Mouse (Mus musculus) small intestine, adult 2 months (tissue): ENCODE measurements around the gene Pigc.

Source experiments
- CTCF ChIP-seq: fragments of 200-500 bp; IDR thresholded peaks from 2 replicates; pipeline ENCODE4 v1.5.1; 2012; ENCODE audit warnings: low read depth, mild to moderate bottlenecking, control low read depth, inconsistent platforms, low read length, moderate library complexity, mixed read lengths; ENCODE audit not compliant: insufficient replicate concordance, insufficient read length; ENCODE audit errors: extremely low read depth
- POLR2A ChIP-seq: fragments of 200-500 bp; IDR thresholded peaks from 2 replicates; pipeline ENCODE4 v1.6.1; 2012; ENCODE audit warnings: low read depth, mild to moderate bottlenecking, control low read depth, inconsistent platforms, low read length, moderate library complexity

GRCm38 (mm10) chr1:161951009-161951779 is 17.8 kb upstream of the Pigc start:
- no peak for TF ChIP-seq POLR2A
- TF ChIP-seq CTCF = no peak
